Mouse (Mus musculus): ENCODE results near the gene Slc36a2. TPM values are rescaled to one million over a fixed set of nuclear protein-coding genes. Genes with fewer than 3 reads are reported as not detected.

The Slc36a2 gene
- polyA plus RNA-seq, 1 experiment from 2014 or later = 6.9 TPM

- Histone ChIP-seq H3K4me3 (no peak within 1 kb of the TSS), H3K27me3 (replicated peaks) (no peaks in the 10 kb centered on the region), H3K36me3 (no peaks in the 10 kb centered on the region), H3K9me3 (replicated peaks) (no peaks in the 10 kb centered on the region), H3K27ac (no peak within 1 kb of the TSS), H3K4me2 (no peak within 1 kb of the TSS), H3K9ac (no peak within 1 kb of the TSS), H3K4me1 (no peaks in the 10 kb centered on the region)
- ATAC-seq = no peak
- WGBS (ENCODE audit: insufficient replicate concordance) = 66% methylated on average over 3 of the region's 3 CpGs
These were observed 33.3 kb downstream of the Slc36a2 start, which contains the start of gene Slc36a3 for GRCm38 (mm10) chr11:55151608-55152007. Gene Slc36a3 (minus strand): TSS chr11:55151708.

GRCm38 (mm10) chr11:55148461-55148860, 36.4 kb downstream of the Slc36a2 start:
- H3K4me2 ChIP-seq = no peak overlapping the region
- no peaks in the 10 kb centered on the region for H3K36me3 ChIP-seq
- no peaks in the 10 kb centered on the region for H3K9me3 ChIP-seq (replicated peaks)
- ATAC-seq = no peak
- H3K4me1 ChIP-seq = no peaks in the 10 kb centered on the region
- no peak overlapping the region for H3K9ac ChIP-seq
- H3K27ac ChIP-seq = no peak overlapping the region
- no peak overlapping the region for H3K4me3 ChIP-seq
- H3K27me3 ChIP-seq (replicated peaks) = no peaks in the 10 kb centered on the region
- WGBS (ENCODE audit: insufficient replicate concordance) = 43% methylated on average over 4 of the region's 4 CpGs

- ATAC-seq = no peak
These were observed 37.5 kb downstream of the Slc36a2 start for GRCm38 (mm10) chr11:55147423-55147822.

GRCm38 (mm10) chr11:55146855-55147254, 38.0 kb downstream of the Slc36a2 start:
- ATAC-seq = no peak
- no peak overlapping the region for H3K4me3 ChIP-seq

More at GRCm38 (mm10) chr11:55147423-55147822, 37.5 kb downstream of the Slc36a2 start:
- Histone ChIP-seq H3K36me3 (no peaks in the 10 kb centered on the region), H3K4me1 (no peaks in the 10 kb centered on the region), H3K9me3 (replicated peaks) (no peaks in the 10 kb centered on the region), H3K9ac (no peak overlapping the region), H3K27ac (no peak overlapping the region), H3K4me2 (no peak overlapping the region), H3K4me3 (no peak overlapping the region), H3K27me3 (replicated peaks) (no peaks in the 10 kb centered on the region)
- WGBS (ENCODE audit: insufficient replicate concordance) = 35% methylated on average over 6 of the region's 6 CpGs

GRCm38 (mm10) chr11:55144011-55144410, 40.9 kb downstream of the Slc36a2 start:
- Histone ChIP-seq H3K4me3 (no peak overlapping the region), H3K27me3 (replicated peaks) (no peaks in the 10 kb centered on the region), H3K4me2 (no peak overlapping the region), H3K9me3 (replicated peaks) (no peaks in the 10 kb centered on the region), H3K9ac (no peak overlapping the region), H3K36me3 (no peaks in the 10 kb centered on the region), H3K27ac (no peak overlapping the region), H3K4me1 (no peaks in the 10 kb centered on the region)
- no peak for ATAC-seq
- WGBS (ENCODE audit: insufficient replicate concordance) = 72% methylated on average over 5 of the region's 5 CpGs

More at GRCm38 (mm10) chr11:55146855-55147254, 38.0 kb downstream of the Slc36a2 start:
- no peak overlapping the region for H3K9ac ChIP-seq
- no peak overlapping the region for H3K27ac ChIP-seq
- H3K9me3 ChIP-seq (replicated peaks) = no peaks in the 10 kb centered on the region
- no peaks in the 10 kb centered on the region for H3K4me1 ChIP-seq
- no peaks in the 10 kb centered on the region for H3K36me3 ChIP-seq
- H3K27me3 ChIP-seq (replicated peaks) = no peaks in the 10 kb centered on the region
- WGBS (ENCODE audit: insufficient replicate concordance) = 59% methylated on average over 1 of the region's 1 CpGs
- no peak overlapping the region for H3K4me2 ChIP-seq

- H3K27me3 ChIP-seq (replicated peaks) = no peaks in the 10 kb centered on the region
- H3K4me1 ChIP-seq = no peaks in the 10 kb centered on the region
- H3K4me3 ChIP-seq = no peak overlapping the region
- H3K9ac ChIP-seq = no peak overlapping the region
- 67% methylated on average over 4 of the region's 4 CpGs for WGBS (ENCODE audit: insufficient replicate concordance)
- H3K27ac ChIP-seq = no peak overlapping the region
- no peaks in the 10 kb centered on the region for H3K36me3 ChIP-seq
- no peak overlapping the region for H3K4me2 ChIP-seq
- H3K9me3 ChIP-seq (replicated peaks) = no peaks in the 10 kb centered on the region
- ATAC-seq = no peak
These were observed 43.4 kb downstream of the Slc36a2 start for GRCm38 (mm10) chr11:55141502-55141901.

- Histone ChIP-seq H3K4me1 (no peaks in the 10 kb centered on the region), H3K27me3 (replicated peaks) (no peaks in the 10 kb centered on the region), H3K36me3 (no peaks in the 10 kb centered on the region), H3K4me3 (no peak overlapping the region), H3K27ac (no peak overlapping the region), H3K9ac (no peak overlapping the region), H3K9me3 (replicated peaks) (no peaks in the 10 kb centered on the region), H3K4me2 (no peak overlapping the region)
- ATAC-seq = no peak
These were observed 47.2 kb downstream of the Slc36a2 start for GRCm38 (mm10) chr11:55137646-55138045.

GRCm38 (mm10) chr11:55136770-55137547, 47.9 kb downstream of the Slc36a2 start:
- Histone ChIP-seq H3K4me2 (no peak overlapping the region), H3K36me3 (no peaks in the 10 kb centered on the region), H3K27ac (no peak overlapping the region), H3K4me1 (no peaks in the 10 kb centered on the region), H3K9me3 (replicated peaks) (no peaks in the 10 kb centered on the region), H3K9ac (no peak overlapping the region), H3K27me3 (replicated peaks) (no peaks in the 10 kb centered on the region), H3K4me3 (no peak overlapping the region)
- no peak for ATAC-seq
- 72% methylated on average over 15 of the region's 15 CpGs for WGBS (ENCODE audit: insufficient replicate concordance)

GRCm38 (mm10) chr11:55134871-55135270, 50.0 kb downstream of the Slc36a2 start:
- Histone ChIP-seq H3K36me3 (no peaks in the 10 kb centered on the region), H3K4me2 (no peak overlapping the region), H3K9ac (no peak overlapping the region), H3K4me3 (no peak overlapping the region), H3K4me1 (peaks cover 10% of the 10 kb centered on the region), H3K9me3 (replicated peaks) (no peaks in the 10 kb centered on the region), H3K27me3 (replicated peaks) (no peaks in the 10 kb centered on the region), H3K27ac (no peak overlapping the region)
- ATAC-seq = no peak
- 72% methylated on average over 5 of the region's 5 CpGs for WGBS (ENCODE audit: insufficient replicate concordance)

- Histone ChIP-seq H3K9ac (no peak overlapping the region), H3K27me3 (replicated peaks) (no peaks in the 10 kb centered on the region), H3K36me3 (no peaks in the 10 kb centered on the region), H3K27ac (no peak overlapping the region), H3K4me2 (no peak overlapping the region), H3K4me3 (no peak overlapping the region), H3K9me3 (replicated peaks) (no peaks in the 10 kb centered on the region), H3K4me1 (peaks cover 10% of the 10 kb centered on the region)
- ATAC-seq = no peak
- WGBS (ENCODE audit: insufficient replicate concordance) = 67% methylated on average over 1 of the region's 1 CpGs
These were observed 50.5 kb downstream of the Slc36a2 start for GRCm38 (mm10) chr11:55134407-55134806.

GRCm38 (mm10) chr11:55133204-55133603, 51.7 kb downstream of the Slc36a2 start:
- Histone ChIP-seq H3K9me3 (replicated peaks) (no peaks in the 10 kb centered on the region), H3K4me2 (no peak overlapping the region), H3K36me3 (no peaks in the 10 kb centered on the region), H3K9ac (no peak overlapping the region), H3K4me3 (no peak overlapping the region), H3K27ac (no peak overlapping the region), H3K4me1 (peaks cover 13% of the 10 kb centered on the region), H3K27me3 (replicated peaks) (no peaks in the 10 kb centered on the region)
- 73% methylated on average over 1 of the region's 1 CpGs for WGBS (ENCODE audit: insufficient replicate concordance)
- no peak for ATAC-seq

- no peaks in the 10 kb centered on the region for H3K36me3 ChIP-seq
- 55% methylated on average over 1 of the region's 1 CpGs for WGBS (ENCODE audit: insufficient replicate concordance)
- H3K4me2 ChIP-seq = no peak overlapping the region
- H3K4me1 ChIP-seq = peaks cover 21% of the 10 kb centered on the region
- H3K27ac ChIP-seq = no peak overlapping the region
- H3K9ac ChIP-seq = no peak overlapping the region
- no peak for ATAC-seq
- no peaks in the 10 kb centered on the region for H3K9me3 ChIP-seq (replicated peaks)
- no peaks in the 10 kb centered on the region for H3K27me3 ChIP-seq (replicated peaks)
- H3K4me3 ChIP-seq = no peak overlapping the region
These were observed 52.9 kb downstream of the Slc36a2 start for GRCm38 (mm10) chr11:55131946-55132345.

Measured in liver, embryonic 12.5 days (tissue).